Mouse (Mus musculus) erythroblast, embryonic 14.5 days (primary cell): ENCODE data around the gene Hes2.

ENCODE experiments used
- GATA1 ChIP-seq: IDR thresholded peaks from 2 replicates; pipeline ENCODE4 v1.6.1; 2012; ENCODE audit warnings: low read length, inconsistent platforms, mixed read lengths
- TAL1 ChIP-seq: IDR thresholded peaks from 3 replicates; pipeline ENCODE4 v1.6.1; 2012; ENCODE audit warnings: low read length, inconsistent platforms, mixed read lengths

DNA sequence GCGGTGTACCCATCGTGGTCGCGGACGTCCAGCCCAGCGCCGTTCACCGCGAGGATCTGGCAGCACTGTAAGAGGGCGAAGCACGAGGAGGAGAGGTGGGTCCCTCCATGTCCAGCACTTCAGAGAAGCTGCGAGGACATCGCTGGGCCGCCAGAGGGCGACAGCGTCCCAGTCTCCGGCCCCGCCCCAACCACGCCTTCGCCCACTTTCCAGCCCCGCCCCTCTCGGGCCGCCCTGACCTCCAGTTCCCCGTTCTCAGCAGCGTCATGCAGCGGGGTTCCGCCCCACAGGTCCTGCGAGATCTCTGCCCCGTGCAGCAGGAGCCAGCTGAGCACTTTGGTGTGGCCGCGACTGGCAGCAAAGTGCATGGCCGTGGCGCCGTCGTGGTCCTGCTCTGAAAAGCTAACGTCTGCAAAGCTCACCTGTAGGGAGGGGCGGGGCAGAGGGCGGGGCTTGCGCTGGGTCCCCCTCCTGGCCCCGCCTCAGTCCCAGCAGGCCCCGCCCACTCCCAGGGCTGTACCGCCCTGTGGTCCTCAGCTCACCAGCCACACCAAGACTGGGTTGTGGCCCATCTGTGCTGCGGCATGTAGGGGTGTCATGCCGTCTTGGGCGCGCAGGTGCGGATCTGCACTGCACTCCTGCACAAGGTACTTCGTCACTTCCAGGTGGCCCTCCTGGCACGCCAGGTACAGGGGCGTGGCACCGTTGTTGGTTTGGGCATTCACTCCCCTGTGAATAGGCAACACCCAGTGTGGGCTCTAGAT is 20.0 kb upstream of the Hes2 start:
- TF ChIP-seq GATA1, result no peak
- TF ChIP-seq TAL1, result no peak
